Mouse (Mus musculus) heart, embryonic 14.5 days (tissue): ENCODE results near the gene Dedd. TPM values are rescaled to one million over a fixed set of nuclear protein-coding genes. Genes with fewer than 3 reads are reported as not detected.

Experiments used
- ATAC-seq: fragments of 200-750 bp; cut with Nextera tagmentation; 2 replicates; pipeline ENCODE4 v1.8.0; 2017; ENCODE audit warnings: low read depth, moderate TSS enrichment; ENCODE audit not compliant: insufficient number of reproducible peaks, insufficient read depth, low FRiP score
- H3K27ac ChIP-seq, 2 experiments: fragments of 200-500 bp in 1 of 2; fragments of 300-500 bp in 1 of 2; sonication (generic) in 1 of 2; replicated peaks in 1 of 2; 2 replicates each; pipeline ENCODE4 v1.5.1; 2012 to 2014; ENCODE audit warnings: low read depth in 2 of 2, low read length in 2 of 2, control low read depth in 1 of 2, mild to moderate bottlenecking in 1 of 2, mixed read lengths in 1 of 2; ENCODE audit not compliant: control insufficient read depth in 1 of 2, insufficient read depth in 1 of 2
- H3K27me3 ChIP-seq: fragments of 300-500 bp; sonication (generic); 2 replicates; pipeline ENCODE4 v1.6.1; 2014; ENCODE audit warnings: mild to moderate bottlenecking, low read length, control low read depth; ENCODE audit not compliant: control insufficient read depth, insufficient read depth
- H3K36me3 ChIP-seq: fragments of 300-500 bp; sonication (generic); 2 replicates; pipeline ENCODE4 v1.6.1; 2014; ENCODE audit warnings: mild to moderate bottlenecking, control low read depth, low read length, mixed read lengths; ENCODE audit not compliant: control insufficient read depth, insufficient read depth
- H3K4me1 ChIP-seq, 2 experiments: fragments of 200-500 bp in 1 of 2; fragments of 300-500 bp in 1 of 2; sonication (generic) in 1 of 2; 2 replicates each; pipeline ENCODE4 v1.6.1; 2012 to 2014; ENCODE audit warnings: low read length in 2 of 2, control low read depth in 1 of 2, mixed read lengths in 1 of 2; ENCODE audit not compliant: control insufficient read depth in 2 of 2, insufficient read depth in 2 of 2
- H3K4me2 ChIP-seq: fragments of 300-500 bp; sonication (generic); 2 replicates; pipeline ENCODE4 v1.6.1; 2014; ENCODE audit warnings: mild to moderate bottlenecking, low read length
- H3K4me3 ChIP-seq, 2 experiments: fragments of 200-500 bp in 1 of 2; fragments of 300-500 bp in 1 of 2; sonication (generic) in 1 of 2; 2 replicates each; pipeline ENCODE4 v1.5.1; 2012 to 2014; ENCODE audit warnings: low read length in 2 of 2, mild to moderate bottlenecking in 2 of 2, control low read depth in 1 of 2, low read depth in 1 of 2, moderate library complexity in 1 of 2; ENCODE audit not compliant: control insufficient read depth in 1 of 2, insufficient read depth in 1 of 2
- H3K9ac ChIP-seq: fragments of 300-500 bp; sonication (generic); 2 replicates; pipeline ENCODE4 v1.6.1; 2014; ENCODE audit warnings: mild to moderate bottlenecking, low read length
- H3K9me3 ChIP-seq: fragments of 300-500 bp; sonication (generic); 2 replicates; pipeline ENCODE4 v1.6.1; 2016; ENCODE audit warnings: low read length, control low read depth; ENCODE audit not compliant: control insufficient read depth
- WGBS: fragments of 180-500 bp; shearing (Covaris S2); extraction: QIAGEN DNeasy Blood & Tissue Kit; methylation state at CpG from one replicate; pipeline ENCODE4 v1.1.7; 2014; 5-methylcytosine and 5-hydroxymethylcytosine counted together
- polyA plus RNA-seq: library from polyadenylated mRNA; unstranded; fragments of >200 nt; fragmentation: Nextera tagmentation; extraction: Ambion mirVana; gene quantifications from 2 replicates; pipeline ENCODE4 v1.2.1, GENCODE M21; 2014

The Dedd gene
- polyA plus RNA-seq, 1 experiment from 2014 or later, result 42.4 TPM

- Histone ChIP-seq H3K4me1 (peaks cover 0 to 46% of the 10 kb centered on the region in 2 experiments), H3K27ac (peak overlapping the region; percentile 98), H3K36me3 (peaks cover 20% of the 10 kb centered on the region), H3K9me3 (no peaks in the 10 kb centered on the region), H3K4me3 (peak overlapping the region; percentile 80 to 88), H3K4me2 (peak overlapping the region; percentile 93), H3K27me3 (no peaks in the 10 kb centered on the region), H3K9ac (peak overlapping the region; percentile 90)
- WGBS, result 1% methylated on average over 59 of the region's 61 CpGs
- ATAC-seq, result peak; percentile 87
These were observed 679 bp downstream of the Dedd start for GRCm38 (mm10) chr1:171329433-171330215.

GRCm38 (mm10) chr1:171330216-171330560 lies 1.2 kb downstream of the Dedd start:
- ATAC-seq, result no peak
- Histone ChIP-seq H3K27ac (peak overlapping the region; percentile 98), H3K4me3 (peak overlapping the region; percentile 80 to 88), H3K27me3 (no peaks in the 10 kb centered on the region), H3K9ac (peak overlapping the region; percentile 90), H3K4me2 (peak overlapping the region; percentile 93), H3K4me1 (peaks cover 0 to 46% of the 10 kb centered on the region in 2 experiments), H3K9me3 (no peaks in the 10 kb centered on the region), H3K36me3 (peaks cover 20% of the 10 kb centered on the region)
- WGBS, result 0% methylated on average over 4 of the region's 4 CpGs

- Histone ChIP-seq H3K27me3 (no peaks in the 10 kb centered on the region), H3K36me3 (peaks cover 62% of the 10 kb centered on the region), H3K27ac (no peak overlapping the region), H3K9ac (no peak overlapping the region), H3K4me1 (peaks cover 5 to 13% of the 10 kb centered on the region in 2 experiments), H3K9me3 (peaks cover 5% of the 10 kb centered on the region), H3K4me3 (no peak overlapping the region), H3K4me2 (no peak overlapping the region)
- WGBS, result 95% methylated on average over 16 of the region's 16 CpGs
- no peak for ATAC-seq
These were observed 13.6 kb downstream of the Dedd start for GRCm38 (mm10) chr1:171342262-171343207.

DNA sequence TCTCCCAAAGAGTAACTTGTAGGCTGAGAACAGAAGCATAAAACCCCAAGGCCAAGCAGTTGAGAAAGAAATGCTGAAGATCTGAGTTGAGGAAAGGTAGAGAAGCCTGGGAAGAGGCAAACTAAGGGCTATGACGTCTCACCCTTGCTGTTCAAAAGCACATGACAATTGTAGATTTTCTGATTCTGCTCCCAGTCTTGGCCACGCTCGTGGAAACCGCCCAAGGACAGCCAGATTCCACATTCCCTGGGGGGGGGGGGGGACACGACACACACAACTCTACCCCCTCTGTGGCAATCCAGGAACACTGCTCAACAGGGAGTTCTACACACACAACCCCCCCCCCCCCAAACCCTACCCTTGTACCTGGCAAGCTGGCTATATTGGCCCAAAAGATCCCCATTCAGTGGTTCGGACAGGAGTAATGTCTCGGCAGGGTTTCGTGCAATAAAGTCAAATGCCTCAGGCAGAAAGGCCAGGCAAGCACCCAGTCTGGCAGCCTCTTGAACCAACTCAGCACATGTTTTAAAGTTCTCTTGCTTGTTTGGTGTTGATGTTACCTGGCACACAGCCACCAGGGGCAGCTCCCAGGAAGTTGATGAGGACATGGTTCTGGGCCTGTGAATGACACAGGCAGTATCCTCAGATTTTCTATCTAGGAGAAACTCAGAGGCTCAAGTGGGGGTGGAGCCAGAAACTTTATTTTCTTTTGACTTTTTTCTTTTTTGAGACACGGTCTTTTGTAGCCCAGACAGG lies 15.2 kb downstream of the Dedd start:
- WGBS, result 75% methylated on average over 9 of the region's 9 CpGs
- no peak overlapping the region for H3K9ac ChIP-seq
- no peak for ATAC-seq
- peak overlapping the region in 1 of 2 experiments; percentile 96; a peak in 1 of 4 replicates for H3K4me3 ChIP-seq
- H3K27ac ChIP-seq, result no peak overlapping the region
- H3K4me2 ChIP-seq, result peak overlapping the region; percentile 91; the same call in 1 of the 2 replicates
- H3K4me1 ChIP-seq, result peaks cover 5 to 13% of the 10 kb centered on the region in 2 experiments
- H3K36me3 ChIP-seq, result peaks cover 46% of the 10 kb centered on the region
- peaks cover 5% of the 10 kb centered on the region for H3K9me3 ChIP-seq
- no peaks in the 10 kb centered on the region for H3K27me3 ChIP-seq

DNA sequence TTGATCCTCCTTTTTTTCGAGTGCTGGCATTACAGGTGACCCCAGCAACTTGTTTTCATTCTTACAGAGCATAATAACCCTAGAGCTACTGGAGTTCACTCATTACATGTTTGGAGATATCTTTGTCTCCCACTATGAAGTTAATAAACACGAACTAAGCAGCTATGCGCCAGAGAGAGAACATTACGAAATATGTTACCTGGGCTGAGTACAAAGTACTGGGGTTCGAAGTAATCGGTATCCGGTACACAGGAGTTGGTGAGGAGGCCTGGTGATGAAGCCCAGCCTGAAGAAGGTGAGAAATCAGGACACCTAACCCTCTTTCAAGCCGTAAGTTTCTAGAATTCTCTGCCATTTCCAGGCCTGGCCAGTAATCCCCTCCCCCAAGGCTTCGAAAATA lies 15.8 kb downstream of the Dedd start:
- H3K27me3 ChIP-seq, result no peaks in the 10 kb centered on the region
- no peak for ATAC-seq
- H3K9ac ChIP-seq, result peak overlapping the region; percentile 94
- H3K27ac ChIP-seq, result peak overlapping the region in 1 of 2 experiments; percentile 76; a peak in 2 of 4 replicates
- 71% methylated on average over 9 of the region's 9 CpGs for WGBS
- H3K36me3 ChIP-seq, result peaks cover 40% of the 10 kb centered on the region
- H3K4me2 ChIP-seq, result peak overlapping the region; percentile 91
- peaks cover 5 to 13% of the 10 kb centered on the region in 2 experiments for H3K4me1 ChIP-seq
- H3K9me3 ChIP-seq, result peaks cover 5% of the 10 kb centered on the region
- peak overlapping the region; percentile 62 to 96; a peak in 3 of 4 replicates for H3K4me3 ChIP-seq

GRCm38 (mm10) chr1:171345225-171346094 lies 16.5 kb downstream of the Dedd start, which contains the start of the genes Nit1 and Pfdn2:
Gene Nit1, minus strand, starts transcription at chr1:171345646.
Gene Pfdn2, plus strand, starts transcription at chr1:171345670.
- WGBS, result 1% methylated on average over 53 of the region's 53 CpGs
- H3K9ac ChIP-seq, result peak within 1 kb of the TSS; percentile 94
- no peaks in the 10 kb centered on the region for H3K27me3 ChIP-seq
- H3K4me3 ChIP-seq, result peak within 1 kb of the TSS; percentile 62 to 96
- peak within 1 kb of the TSS; percentile 45 to 76; a peak in 3 of 4 replicates for H3K27ac ChIP-seq
- peaks cover 5% of the 10 kb centered on the region for H3K9me3 ChIP-seq
- peak; percentile 82 for ATAC-seq
- peaks cover 5 to 13% of the 10 kb centered on the region in 2 experiments for H3K4me1 ChIP-seq
- peaks cover 33% of the 10 kb centered on the region for H3K36me3 ChIP-seq
- H3K4me2 ChIP-seq, result peak within 1 kb of the TSS; percentile 91
